Mouse (Mus musculus) urinary bladder, postnatal 14 days (tissue): ENCODE data around the gene Aldh16a1.
"Not testable (repeated sequence)": the region's sequence is repeated elsewhere in the genome, so short reads cannot be mapped to it uniquely, and the experiment has no call there.

Experiments used
- DNase-seq: peaks from one replicate; pipeline ENCODE4 v3.0.0; 2021; ENCODE audit warnings: low spot score

Gene Aldh16a1

GRCm38 (mm10) chr7:45117566-45117965 lies 36.8 kb downstream of the Aldh16a1 start:
- no peak for DNase-seq

GRCm38 (mm10) chr7:45113476-45113875 lies 40.9 kb downstream of the Aldh16a1 start:
- DNase-seq: no peak

GRCm38 (mm10) chr7:45112529-45112928 lies 41.9 kb downstream of the Aldh16a1 start:
- no peak for DNase-seq

GRCm38 (mm10) chr7:45111940-45112339 lies 42.4 kb downstream of the Aldh16a1 start:
- no peak for DNase-seq

- not testable (repeated sequence) for DNase-seq
Observed at GRCm38 (mm10) chr7:45110089-45110488, 44.3 kb downstream of the Aldh16a1 start.

- no peak for DNase-seq
Observed at GRCm38 (mm10) chr7:45107052-45107645, 47.2 kb downstream of the Aldh16a1 start.

- DNase-seq: no peak
Observed at GRCm38 (mm10) chr7:45106441-45106840, 47.9 kb downstream of the Aldh16a1 start.

- DNase-seq: no peak
Observed at GRCm38 (mm10) chr7:45105491-45105890, 48.9 kb downstream of the Aldh16a1 start.

GRCm38 (mm10) chr7:45104941-45105340 lies 49.4 kb downstream of the Aldh16a1 start:
- DNase-seq: no peak

GRCm38 (mm10) chr7:45103652-45104180 lies 50.7 kb downstream of the Aldh16a1 start, which contains the start of gene Fcgrt:
Gene Fcgrt (minus strand): TSS chr7:45103851.
- peak; percentile 93 for DNase-seq

- no peak for DNase-seq
Observed at GRCm38 (mm10) chr7:45102940-45103585, 51.3 kb downstream of the Aldh16a1 start.

GRCm38 (mm10) chr7:45102441-45102840 lies 51.9 kb downstream of the Aldh16a1 start:
- no peak for DNase-seq

GRCm38 (mm10) chr7:45100046-45100445 lies 54.3 kb downstream of the Aldh16a1 start:
- no peak for DNase-seq

- no peak for DNase-seq
Observed at GRCm38 (mm10) chr7:45098541-45099240, 55.7 kb downstream of the Aldh16a1 start.

- no peak for DNase-seq
Observed at GRCm38 (mm10) chr7:45097479-45097878, 56.9 kb downstream of the Aldh16a1 start.

- not testable (repeated sequence) for DNase-seq
Observed at GRCm38 (mm10) chr7:45095965-45096364, 58.4 kb downstream of the Aldh16a1 start.

- no peak for DNase-seq
Observed at GRCm38 (mm10) chr7:45095367-45095766, 59.0 kb downstream of the Aldh16a1 start.

- DNase-seq: no peak
Observed at GRCm38 (mm10) chr7:45094121-45094520, 60.3 kb downstream of the Aldh16a1 start.

GRCm38 (mm10) chr7:45093516-45093905 lies 60.9 kb downstream of the Aldh16a1 start:
- no peak for DNase-seq

- no peak for DNase-seq
Observed at GRCm38 (mm10) chr7:45092828-45093515, 61.4 kb downstream of the Aldh16a1 start.

- DNase-seq: peak; percentile 88
Observed at GRCm38 (mm10) chr7:45092048-45092447, 62.3 kb downstream of the Aldh16a1 start, which contains the start of gene Rcn3. Gene Rcn3 (minus strand): TSS chr7:45092221.
